Mouse (Mus musculus): ENCODE data around the gene Abtb2.

The Abtb2 gene

GRCm38 (mm10) chr2:103742821-103743220 is 176.7 kb downstream of the Abtb2 start:
- DNase-seq (ENCODE audit: low spot score in 2 of 2), result no peak

- DNase-seq (ENCODE audit: low spot score in 2 of 2), result no peak
Measured at GRCm38 (mm10) chr2:103743536-103743935, 177.4 kb downstream of the Abtb2 start.

- DNase-seq (ENCODE audit: low spot score in 2 of 2), result peak; percentile 33 to 50
Measured at GRCm38 (mm10) chr2:103743988-103744387, 177.9 kb downstream of the Abtb2 start.

- DNase-seq (ENCODE audit: low spot score in 2 of 2), result no peak
Measured at GRCm38 (mm10) chr2:103745481-103745880, 179.4 kb downstream of the Abtb2 start.

GRCm38 (mm10) chr2:103746096-103746495 is 180.0 kb downstream of the Abtb2 start:
- no peak for DNase-seq (ENCODE audit: low spot score in 2 of 2)

GRCm38 (mm10) chr2:103746761-103747160 is 180.7 kb downstream of the Abtb2 start:
- no peak for DNase-seq (ENCODE audit: low spot score in 2 of 2)

- DNase-seq (ENCODE audit: low spot score in 2 of 2), result no peak
Measured at GRCm38 (mm10) chr2:103747891-103748290, 181.8 kb downstream of the Abtb2 start.

GRCm38 (mm10) chr2:103749091-103749490 is 183.0 kb downstream of the Abtb2 start:
- no peak for DNase-seq (ENCODE audit: low spot score in 2 of 2)

GRCm38 (mm10) chr2:103751771-103752170 is 185.7 kb downstream of the Abtb2 start:
- DNase-seq (ENCODE audit: low spot score in 2 of 2), result no peak

GRCm38 (mm10) chr2:103754614-103755013 is 188.5 kb downstream of the Abtb2 start:
- no peak for DNase-seq (ENCODE audit: low spot score in 2 of 2)

- DNase-seq (ENCODE audit: low spot score in 2 of 2), result no peak
Measured at GRCm38 (mm10) chr2:103755458-103756085, 189.5 kb downstream of the Abtb2 start.

- DNase-seq (ENCODE audit: low spot score in 2 of 2), result no peak
Measured at GRCm38 (mm10) chr2:103760421-103760820, 194.3 kb downstream of the Abtb2 start.

GRCm38 (mm10) chr2:103760906-103761716 is 195.0 kb downstream of the Abtb2 start, which contains the start of gene Nat10:
TSS of gene Nat10 (minus strand) at chr2:103761270.
- peak; percentile 94 to 98 for DNase-seq (ENCODE audit: low spot score in 2 of 2)

GRCm38 (mm10) chr2:103761993-103762392 is 195.9 kb downstream of the Abtb2 start:
- DNase-seq (ENCODE audit: low spot score in 2 of 2), result no peak

- no peak for DNase-seq (ENCODE audit: low spot score in 2 of 2)
Measured at GRCm38 (mm10) chr2:103762492-103762891, 196.4 kb downstream of the Abtb2 start.

All from spleen, postnatal 14 days (tissue).